Mouse (Mus musculus): Measurements from ENCODE around the gene Tbc1d22a. TPM values are rescaled to one million over a fixed set of nuclear protein-coding genes. Genes with fewer than 3 reads are reported as not detected.

The Tbc1d22a gene
- polyA plus RNA-seq, 1 experiment = 34.7 TPM

DNA sequence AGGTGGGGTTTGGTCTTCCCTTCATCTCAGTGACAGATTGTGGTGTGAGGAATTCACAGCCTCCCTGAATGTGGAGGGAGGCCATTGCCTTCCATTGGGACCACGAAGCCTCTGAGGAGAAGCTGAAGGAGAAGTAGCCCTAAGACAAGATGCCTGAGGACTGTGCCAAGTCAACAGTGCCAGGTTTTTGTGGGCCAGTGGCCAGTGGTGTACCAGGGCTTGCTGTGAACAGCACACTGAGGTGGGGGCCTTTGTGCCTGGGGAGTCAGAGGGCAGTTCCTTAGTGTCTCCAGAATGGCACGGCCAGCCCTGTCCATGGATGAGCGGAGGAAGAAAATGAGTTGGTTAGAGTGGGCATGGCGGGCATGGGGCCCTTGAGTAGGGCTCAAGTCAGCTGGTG is 45.9 kb downstream of the Tbc1d22a start:
- TF ChIP-seq POLR2A (IDR thresholded peaks at IDR 0.05; ENCODE audit: borderline replicate concordance, extremely low read depth, low read depth, low read length) (no peak), CTCF (IDR thresholded peaks at IDR 0.05; ENCODE audit: insufficient read depth, low read length) (no peak)
- Histone ChIP-seq H3K4me3 (replicated peaks; ENCODE audit: extremely low read depth, low read depth, low read length) (no peak overlapping the region), H3K4me1 (ENCODE audit: control insufficient read depth, insufficient read depth, low read length) (no peaks in the 10 kb centered on the region)
- WGBS = 91% methylated on average over 4 of the region's 4 CpGs
- no peak for DNase-seq

DNA sequence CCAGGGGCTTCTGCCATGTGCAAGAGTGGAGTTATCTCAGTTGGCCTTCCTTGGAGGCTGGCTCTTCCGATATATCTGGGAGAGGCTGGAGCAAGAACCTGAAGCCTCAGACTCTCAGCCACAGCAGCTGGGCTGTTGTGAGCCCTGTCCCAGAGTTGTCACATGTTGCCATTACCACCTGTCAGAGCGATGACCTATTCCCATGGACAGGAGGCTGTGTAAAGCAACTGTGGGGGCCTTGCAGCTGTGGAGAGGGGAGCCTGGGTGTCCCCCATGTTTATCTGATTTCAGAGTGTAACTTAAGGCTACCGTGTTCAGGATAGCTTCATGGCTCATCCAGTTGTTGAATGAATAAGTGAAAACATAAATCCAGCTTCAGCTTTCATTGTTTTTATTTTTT is 50.1 kb downstream of the Tbc1d22a start:
- no peaks in the 10 kb centered on the region; the same call in 1 of the 2 replicates for H3K4me1 ChIP-seq (ENCODE audit: control insufficient read depth, insufficient read depth, low read length)
- TF ChIP-seq CTCF (IDR thresholded peaks at IDR 0.05; ENCODE audit: insufficient read depth, low read length) (no peak), POLR2A (IDR thresholded peaks at IDR 0.05; ENCODE audit: borderline replicate concordance, extremely low read depth, low read depth, low read length) (no peak)
- no peak overlapping the region for H3K4me3 ChIP-seq (replicated peaks; ENCODE audit: extremely low read depth, low read depth, low read length)
- no peak for DNase-seq
- 86% methylated on average over 3 of the region's 3 CpGs for WGBS

DNA sequence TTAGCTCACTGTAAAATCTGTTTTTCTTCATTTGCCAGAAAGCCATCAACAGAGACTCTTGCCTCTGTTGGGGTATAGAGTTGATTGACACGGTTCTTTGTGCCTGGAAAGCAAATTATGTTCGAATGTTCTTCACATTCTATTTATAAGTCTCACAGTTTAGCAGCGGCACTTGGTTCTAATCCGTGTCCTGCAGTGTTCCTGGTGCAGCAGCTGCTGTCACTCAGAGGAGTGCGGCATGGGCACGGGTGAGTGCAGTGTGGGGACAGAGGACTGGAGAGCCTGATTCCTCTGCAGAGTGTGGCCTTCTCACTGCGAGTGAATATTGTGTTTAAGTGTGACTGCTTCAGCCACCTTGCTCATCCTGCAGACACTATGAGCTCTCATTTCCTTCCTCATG is 50.5 kb downstream of the Tbc1d22a start:
- no peak for DNase-seq
- Histone ChIP-seq H3K4me1 (ENCODE audit: control insufficient read depth, insufficient read depth, low read length) (no peaks in the 10 kb centered on the region; the same call in 1 of the 2 replicates), H3K4me3 (replicated peaks; ENCODE audit: extremely low read depth, low read depth, low read length) (no peak overlapping the region)
- WGBS = 69% methylated on average over 7 of the region's 7 CpGs
- no peak for TF ChIP-seq CTCF (IDR thresholded peaks at IDR 0.05; ENCODE audit: insufficient read depth, low read length)
- no peak for TF ChIP-seq POLR2A (IDR thresholded peaks at IDR 0.05; ENCODE audit: borderline replicate concordance, extremely low read depth, low read depth, low read length)

DNA sequence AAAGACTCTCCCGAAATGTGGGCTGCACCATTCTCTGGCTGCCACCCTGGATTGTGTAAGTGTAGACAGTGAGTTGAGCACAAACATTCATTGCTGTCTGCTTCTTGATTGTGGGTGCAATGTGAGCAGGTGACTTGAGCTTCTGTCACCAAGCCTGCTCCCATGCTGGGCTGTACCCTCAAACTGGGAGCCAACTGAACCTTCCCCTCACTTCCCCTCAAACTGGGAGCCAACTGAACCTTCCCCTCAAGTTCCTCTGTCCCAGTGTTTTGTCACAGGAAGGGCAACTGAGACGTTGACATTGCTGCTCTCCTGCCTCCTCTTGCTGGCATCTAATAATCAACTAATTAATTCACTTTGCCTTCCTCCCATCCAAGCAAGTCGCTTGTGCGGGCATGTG is 52.7 kb downstream of the Tbc1d22a start:
- DNase-seq = no peak
- no peaks in the 10 kb centered on the region; the same call in 1 of the 2 replicates for H3K4me1 ChIP-seq (ENCODE audit: control insufficient read depth, insufficient read depth, low read length)
- TF ChIP-seq CTCF (IDR thresholded peaks at IDR 0.05; ENCODE audit: insufficient read depth, low read length) (no peak), POLR2A (IDR thresholded peaks at IDR 0.05; ENCODE audit: borderline replicate concordance, extremely low read depth, low read depth, low read length) (no peak)
- 73% methylated on average over 4 of the region's 4 CpGs for WGBS
- no peak overlapping the region for H3K4me3 ChIP-seq (replicated peaks; ENCODE audit: extremely low read depth, low read depth, low read length)

DNA sequence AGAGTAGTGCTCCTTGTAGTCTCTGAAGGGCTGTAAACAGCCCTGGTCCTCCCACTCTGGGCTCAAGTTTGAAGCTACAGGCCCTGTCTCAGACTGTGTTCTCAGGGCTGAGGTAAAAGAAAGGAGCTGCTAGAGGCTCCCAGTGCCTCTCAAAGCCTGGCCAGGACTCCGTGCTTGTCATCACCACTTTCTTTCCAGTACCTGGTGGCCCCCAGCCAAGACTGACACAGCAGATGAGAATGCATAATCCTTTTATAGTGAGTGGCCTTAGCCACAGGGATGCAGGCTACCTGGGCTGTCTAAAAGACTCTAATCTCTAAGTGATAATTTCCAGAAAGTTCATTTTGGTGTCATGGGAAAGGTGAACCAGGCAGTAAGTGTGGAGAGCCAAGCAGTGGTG is 54.3 kb downstream of the Tbc1d22a start:
- WGBS = 77% methylated on average over 1 of the region's 1 CpGs
- Histone ChIP-seq H3K4me3 (replicated peaks; ENCODE audit: extremely low read depth, low read depth, low read length) (no peak overlapping the region), H3K4me1 (ENCODE audit: control insufficient read depth, insufficient read depth, low read length) (no peaks in the 10 kb centered on the region; the same call in 1 of the 2 replicates)
- no peak for DNase-seq
- TF ChIP-seq POLR2A (IDR thresholded peaks at IDR 0.05; ENCODE audit: borderline replicate concordance, extremely low read depth, low read depth, low read length) (no peak), CTCF (IDR thresholded peaks at IDR 0.05; ENCODE audit: insufficient read depth, low read length) (no peak)

DNA sequence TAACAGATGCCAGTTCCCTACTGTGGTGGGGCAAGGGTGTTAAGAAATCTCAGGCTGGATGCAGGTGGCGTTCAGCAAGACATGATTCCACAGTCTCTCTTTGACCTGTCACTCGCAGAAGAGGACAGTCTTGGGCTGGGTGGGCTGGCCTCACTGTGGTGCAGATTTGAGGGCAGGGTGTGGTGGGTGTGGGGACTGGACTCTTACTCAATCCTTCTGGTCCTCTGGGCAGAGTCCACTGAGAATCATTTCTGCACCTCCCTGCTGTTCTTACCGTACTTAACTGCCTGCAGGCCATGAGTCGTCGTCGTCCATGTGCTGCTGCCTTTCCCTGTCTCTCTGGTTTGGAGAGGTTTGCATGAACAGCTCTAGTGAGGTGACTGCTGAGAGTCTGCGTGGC is 61.5 kb downstream of the Tbc1d22a start:
- WGBS = 87% methylated on average over 7 of the region's 7 CpGs
- H3K4me3 ChIP-seq (replicated peaks; ENCODE audit: extremely low read depth, low read depth, low read length) = no peak overlapping the region
- DNase-seq = no peak
- TF ChIP-seq CTCF (IDR thresholded peaks at IDR 0.05; ENCODE audit: insufficient read depth, low read length) (no peak), POLR2A (IDR thresholded peaks at IDR 0.05; ENCODE audit: borderline replicate concordance, extremely low read depth, low read depth, low read length) (no peak)
- H3K4me1 ChIP-seq (ENCODE audit: control insufficient read depth, insufficient read depth, low read length) = peaks cover 6% of the 10 kb centered on the region

DNA sequence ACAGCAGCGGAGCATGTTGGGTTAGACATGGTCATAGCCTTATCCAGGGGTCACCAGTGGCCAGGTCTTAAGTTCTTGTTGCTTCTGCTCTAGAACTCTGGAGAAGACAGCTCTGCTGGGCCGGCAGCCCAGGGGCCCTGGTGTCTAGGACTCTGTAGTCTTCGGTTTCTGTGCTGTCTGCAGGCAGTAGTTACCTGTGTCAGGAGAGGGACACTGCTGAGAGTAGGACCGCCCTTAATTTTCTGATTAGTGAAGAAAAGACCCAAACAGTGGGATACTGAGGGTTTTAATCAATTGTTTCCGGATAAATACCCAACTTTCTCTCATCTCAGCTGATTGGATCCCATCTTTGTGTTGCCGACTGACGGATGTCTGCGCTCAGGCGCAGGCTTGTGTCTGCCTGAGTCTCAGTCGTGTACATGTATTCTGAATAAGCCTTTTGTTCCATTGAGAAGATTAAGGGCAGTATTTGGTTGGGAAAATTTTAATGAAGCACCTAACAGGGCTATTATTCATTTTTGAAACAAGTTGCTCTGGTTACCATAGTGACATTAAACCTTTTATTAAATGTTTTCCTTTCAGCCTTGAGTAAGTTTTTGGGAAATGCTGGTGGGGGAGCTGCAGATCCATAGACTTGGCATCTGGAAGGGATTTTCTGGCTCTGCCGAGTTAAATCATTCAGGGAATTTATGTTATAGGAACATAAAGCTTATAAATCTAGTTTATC is 62.4 kb downstream of the Tbc1d22a start:
- peaks cover 6% of the 10 kb centered on the region for H3K4me1 ChIP-seq (ENCODE audit: control insufficient read depth, insufficient read depth, low read length)
- no peak overlapping the region for H3K4me3 ChIP-seq (replicated peaks; ENCODE audit: extremely low read depth, low read depth, low read length)
- DNase-seq = no peak
- 86% methylated on average over 11 of the region's 11 CpGs for WGBS
- TF ChIP-seq POLR2A (IDR thresholded peaks at IDR 0.05; ENCODE audit: borderline replicate concordance, extremely low read depth, low read depth, low read length) (no peak), CTCF (IDR thresholded peaks at IDR 0.05; ENCODE audit: insufficient read depth, low read length) (no peak)

DNA sequence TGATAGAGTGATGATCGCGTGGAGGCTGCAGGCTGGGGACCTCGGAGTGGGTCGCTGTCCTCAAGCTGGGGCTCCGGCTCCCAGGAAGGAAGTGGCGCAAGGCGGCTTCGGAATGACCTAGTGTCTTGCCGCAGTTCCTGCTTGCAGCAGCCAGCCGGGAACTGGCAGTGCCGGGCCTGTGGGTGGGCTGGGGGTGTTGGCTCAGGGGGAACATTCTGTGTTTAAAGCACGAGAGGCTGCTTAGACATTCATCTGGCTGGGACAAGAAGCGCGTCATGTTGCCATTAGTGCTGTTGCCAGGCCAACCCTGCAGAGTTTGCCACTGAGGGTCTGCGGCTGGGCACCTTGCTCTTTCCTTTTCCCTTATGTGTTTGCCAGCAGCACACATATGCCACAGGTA is 63.2 kb downstream of the Tbc1d22a start:
- Histone ChIP-seq H3K4me3 (replicated peaks; ENCODE audit: extremely low read depth, low read depth, low read length) (no peak overlapping the region), H3K4me1 (ENCODE audit: control insufficient read depth, insufficient read depth, low read length) (peaks cover 6% of the 10 kb centered on the region)
- 45% methylated on average over 15 of the region's 15 CpGs for WGBS
- DNase-seq = no peak
- TF ChIP-seq POLR2A (IDR thresholded peaks at IDR 0.05; ENCODE audit: borderline replicate concordance, extremely low read depth, low read depth, low read length) (no peak), CTCF (IDR thresholded peaks at IDR 0.05; ENCODE audit: insufficient read depth, low read length) (no peak)

DNA sequence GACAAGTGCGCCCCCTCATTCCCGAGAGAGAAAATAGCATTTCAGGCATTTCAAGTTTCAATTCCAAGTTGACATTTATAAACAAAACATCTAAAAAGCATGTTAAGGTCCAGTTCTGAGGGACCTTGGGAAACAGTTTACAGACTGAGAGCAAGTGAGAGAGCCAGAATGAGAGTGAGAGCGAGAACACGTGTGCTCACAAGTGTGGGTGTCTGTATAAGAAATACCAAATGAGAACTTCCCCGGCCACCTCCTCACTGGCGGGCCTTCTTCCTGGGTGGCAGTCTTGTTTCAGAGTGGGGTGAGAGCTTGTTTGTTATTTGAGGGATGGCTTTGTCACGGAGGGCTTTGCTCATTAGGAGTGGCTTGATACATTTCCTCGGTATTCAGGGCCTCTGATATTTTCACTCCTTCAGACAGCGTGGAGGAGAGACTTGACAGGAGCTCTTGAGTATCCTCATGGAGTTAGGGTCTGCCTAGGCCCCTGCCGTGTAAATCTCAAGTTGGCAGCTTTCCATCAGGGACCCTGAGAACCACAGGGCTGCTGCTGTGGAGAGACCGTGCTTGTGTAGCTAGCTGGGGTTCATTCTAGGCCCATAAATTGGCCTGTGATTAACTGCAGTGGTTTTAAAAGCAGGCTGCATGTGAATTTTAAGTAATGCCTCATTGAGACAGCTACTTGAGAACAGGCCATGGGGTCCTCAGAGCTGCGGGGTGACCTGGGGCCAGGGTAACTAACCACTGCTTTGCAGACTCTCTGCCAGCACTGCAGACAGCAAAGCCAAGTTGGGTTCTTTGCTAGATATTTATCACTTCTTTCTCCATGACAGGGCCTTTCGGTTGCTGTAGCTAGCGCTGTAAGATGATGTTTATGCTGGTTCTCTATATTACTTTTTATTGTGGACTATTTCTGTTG is 65.1 kb downstream of the Tbc1d22a start:
- H3K4me3 ChIP-seq (replicated peaks; ENCODE audit: extremely low read depth, low read depth, low read length) = no peak overlapping the region
- WGBS = 63% methylated on average over 14 of the region's 14 CpGs
- H3K4me1 ChIP-seq (ENCODE audit: control insufficient read depth, insufficient read depth, low read length) = peaks cover 6% of the 10 kb centered on the region
- no peak for DNase-seq
- no peak for TF ChIP-seq CTCF (IDR thresholded peaks at IDR 0.05; ENCODE audit: insufficient read depth, low read length)
- TF ChIP-seq POLR2A (IDR thresholded peaks at IDR 0.05; ENCODE audit: borderline replicate concordance, extremely low read depth, low read depth, low read length) = no peak
